ENCODE assay signal across 22 mouse cellular contexts in the genomic region with DNA sequence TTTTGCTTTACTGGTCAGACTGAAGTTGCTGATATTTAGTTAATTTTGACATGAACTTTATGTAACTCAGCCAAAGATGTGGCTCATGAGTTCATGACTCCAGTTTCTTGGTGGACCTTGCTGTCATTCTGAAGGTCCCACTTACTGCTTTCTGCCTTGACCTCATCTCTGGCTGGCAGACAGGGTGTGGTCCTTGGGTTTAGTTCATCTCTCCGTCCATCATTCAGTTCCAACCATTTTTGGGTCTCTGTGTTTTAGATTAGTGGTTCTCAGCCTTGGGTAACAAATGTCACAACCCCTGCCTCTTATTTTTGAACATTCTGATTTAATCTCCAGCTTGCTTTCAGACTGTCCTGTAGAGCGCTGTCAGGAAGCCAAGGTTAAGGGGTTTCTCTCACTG. TPM values are rescaled to one million over a fixed set of nuclear protein-coding genes. Genes with fewer than 3 reads are reported as not detected.
DNase-seq lines count a peak whose midpoint lies in the region.
"Had no signal": no experiment of that assay in that cellular context is flagged by ENCODE, and none has a peak within 500 bp of the region (broad histone marks: within the 10 kb centered on the region; RNA-seq: fewer than 3 reads in every experiment).

No protein-coding gene starts in this region.

- DNase-seq in adrenal gland, adult 2 months, result peak; percentile 75
- no peak for DNase-seq in adrenal gland, postnatal 25 days
- peak; percentile 24 for DNase-seq in heart, adult 11 months
- DNase-seq in heart, adult 18-20 months, result no peak
- DNase-seq in adrenal gland, postnatal 14 days, result peak; percentile 49
- DNase-seq in Muller cell, postnatal 12 days (ENCODE audit: inconsistent ontology term), result no peak
- no peak for DNase-seq in B cell, adult 2 months
- DNase-seq: cerebellum, adult 11-12 months; cerebellum, adult 2 months; cerebellum, adult 9-10 months; cerebellum, postnatal 10 days; cerebellum, postnatal 25 days; forebrain, postnatal 0 days had no signal

RNA-seq across cellular contexts. Expression of a gene that starts 7.4 kb away (rescaled TPM):
- 1 to 10 TPM in 1 of 2 experiments, under 1 TPM in 1; 0.45 to 2.8 TPM for total RNA-seq in adrenal gland, adult 2 months (2021)
- 0.96 and 2.6 TPM in 2 replicates for polyA plus RNA-seq in adrenal gland, adult 2 months (2012; rRNA removed)
- 2.9 and 4.1 TPM in 2 replicates for total RNA-seq in adrenal gland, postnatal 25 days (2021)
- total RNA-seq in heart, adult 18-20 months (2021), result under 1 TPM in 1 of 2 experiments, not detected in 1; 0.21 TPM
- total RNA-seq in adrenal gland, postnatal 14 days (2021), result 1.9 and 30.0 TPM in 2 replicates
- total RNA-seq: forebrain, postnatal 0 days; G1E had no signal
- polyA plus RNA-seq: CD4-positive, CD25-positive, alpha-beta regulatory T cell, adult 4 months; embryonic facial prominence, embryonic 10.5 days; embryonic facial prominence, embryonic 12.5 days; forebrain, embryonic 11.5 days; forebrain, embryonic 13.5 days; forebrain, embryonic 15.5 days; forebrain, postnatal 0 days; G1E had no signal

RNA-seq across cellular contexts. Expression of a gene that starts 30.3 kb away (rescaled TPM):
- 1 to 10 TPM; 3.5 to 8.1 TPM for total RNA-seq in adrenal gland, adult 2 months (2021)
- polyA plus RNA-seq in adrenal gland, adult 2 months (2012; rRNA removed), result 2.2 and 2.3 TPM in 2 replicates
- total RNA-seq in adrenal gland, postnatal 25 days (2021), result 2.2 and 2.6 TPM in 2 replicates
- 1 to 10 TPM; 3.5 to 5.1 TPM for total RNA-seq in heart, adult 18-20 months (2021)
- total RNA-seq in adrenal gland, postnatal 14 days (2021), result 1.8 and 3.3 TPM in 2 replicates
- total RNA-seq: G1E had no signal
- polyA plus RNA-seq: CD4-positive, CD25-positive, alpha-beta regulatory T cell, adult 4 months; embryonic facial prominence, embryonic 12.5 days; forebrain, embryonic 11.5 days; G1E had no signal

RNA-seq across cellular contexts. Expression of a gene that starts 45.9 kb away (rescaled TPM):
- total RNA-seq in adrenal gland, adult 2 months (2021), result 1 to 10 TPM in 1 of 2 experiments, not detected in 1; 1.7 TPM
- 0.08 TPM in 1 of 2 replicates, not detected in the other for polyA plus RNA-seq in adrenal gland, adult 2 months (2012; rRNA removed)
- 0.91 and 3.4 TPM in 2 replicates for total RNA-seq in adrenal gland, postnatal 25 days (2021)
- not detected for total RNA-seq in heart, adult 18-20 months (2021)
- total RNA-seq in adrenal gland, postnatal 14 days (2021), result 2.2 and 47.3 TPM in 2 replicates
- total RNA-seq: CH12.LX; G1E; gastrocnemius, adult 18-20 months had no signal
- polyA plus RNA-seq: CD4-positive, CD25-positive, alpha-beta regulatory T cell, adult 4 months; G1E had no signal

RNA-seq across cellular contexts. Expression of a gene that starts 56.2 kb away (rescaled TPM):
- total RNA-seq in adrenal gland, adult 2 months (2021), result 1 to 10 TPM; 1.9 to 6.1 TPM
- 1.2 and 1.7 TPM in 2 replicates for polyA plus RNA-seq in adrenal gland, adult 2 months (2012; rRNA removed)
- total RNA-seq in adrenal gland, postnatal 25 days (2021), result 0.81 and 2.0 TPM in 2 replicates
- 1 to 10 TPM; 3.1 to 3.5 TPM for total RNA-seq in heart, adult 18-20 months (2021)
- total RNA-seq in adrenal gland, postnatal 14 days (2021), result 4.2 and 8.2 TPM in 2 replicates
- total RNA-seq: CH12.LX had no signal
- polyA plus RNA-seq: CD4-positive, CD25-positive, alpha-beta regulatory T cell, adult 4 months had no signal

Comparison
In these comparisons a context has a peak if more than half of its experiments do, and no peak if none do; other contexts are left out.
1. DNase-seq: peak in adrenal gland, adult 2 months (single experiment), heart, adult 11 months (single experiment) and adrenal gland, postnatal 14 days (single experiment); none in adrenal gland, postnatal 25 days (single experiment), heart, adult 18-20 months (0 of 2), Muller cell, postnatal 12 days (single experiment) and B cell, adult 2 months (0 of 2).